Mouse (Mus musculus): ENCODE results near the gene Gatb.
"Not testable (repeated sequence)": the region's sequence is repeated elsewhere in the genome, so short reads cannot be mapped to it uniquely, and the experiment has no call there.

The Gatb gene

GRCm38 (mm10) chr3:85573864-85574830, at the start of gene Gatb:
Gene Gatb, plus strand, starts transcription at chr3:85574119.
- DNase-seq (ENCODE audit: low read depth, low spot score) = peak; percentile 98

DNA sequence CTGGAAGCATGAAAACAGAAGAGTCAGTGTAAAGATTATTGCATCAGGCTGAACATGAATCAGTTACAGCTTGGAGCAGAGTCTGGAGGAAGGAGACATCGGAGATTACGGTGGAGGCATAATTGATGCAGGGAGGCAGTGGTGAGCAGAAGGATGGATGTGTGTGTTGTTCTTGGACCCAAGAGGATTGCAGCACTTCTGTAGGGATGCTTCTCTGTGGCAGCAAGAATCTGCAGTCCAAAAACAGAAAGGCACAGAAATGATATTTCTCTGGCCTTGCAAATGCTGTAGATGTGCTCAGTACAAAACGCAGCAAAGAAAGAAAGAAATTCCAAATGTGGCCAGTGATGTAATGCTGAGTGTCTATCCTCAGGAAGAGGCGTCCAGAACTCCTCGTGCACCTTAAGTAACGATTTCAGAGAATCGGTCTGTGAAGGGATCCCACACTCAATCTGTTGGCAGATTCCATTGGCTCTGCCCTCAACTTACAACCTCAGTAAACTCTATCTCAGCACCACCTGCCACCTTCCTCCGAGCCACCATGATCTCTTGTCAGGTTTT, 43.2 kb upstream of the Gatb start:
- DNase-seq (ENCODE audit: low read depth, low spot score) = no peak

DNA sequence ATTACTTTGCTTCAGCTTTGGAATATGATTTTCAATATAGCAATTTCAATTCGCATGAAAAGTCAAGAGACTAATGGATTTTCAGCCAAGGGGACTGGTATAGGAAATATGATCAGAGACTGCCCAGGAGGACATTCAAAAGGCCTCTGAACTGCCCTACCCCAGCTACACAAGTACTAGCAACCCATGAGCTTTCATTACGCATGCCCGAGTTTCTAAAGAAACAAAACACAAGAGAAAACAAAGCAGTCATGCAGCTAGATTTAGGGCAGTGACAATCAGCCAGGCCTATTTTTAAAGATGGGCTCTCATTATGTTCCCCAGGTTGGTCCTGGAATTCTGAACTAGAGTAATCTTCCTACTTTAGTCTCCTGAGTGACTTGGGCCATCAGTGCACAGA, 41.5 kb upstream of the Gatb start:
- DNase-seq (ENCODE audit: low read depth, low spot score) = no peak

DNA sequence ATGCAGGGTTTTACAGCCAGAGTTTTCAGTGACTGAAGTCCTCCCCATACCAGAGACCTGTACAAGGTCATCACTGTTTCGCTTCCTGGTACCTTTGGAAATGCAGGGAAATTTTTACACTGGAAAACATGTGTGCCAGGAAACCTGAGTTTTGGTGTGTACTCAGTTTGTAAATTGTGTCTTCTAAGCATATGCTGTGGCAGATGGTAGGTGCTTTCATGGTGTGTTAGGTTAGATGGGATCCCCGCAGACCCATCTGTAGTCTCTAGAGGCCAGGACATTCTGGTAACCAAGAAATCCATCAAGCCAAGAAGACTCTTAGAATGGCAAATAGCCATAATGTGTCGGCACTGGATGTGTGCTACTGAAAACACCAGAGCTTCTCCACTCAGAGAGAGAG, 38.9 kb upstream of the Gatb start:
- no peak for DNase-seq (ENCODE audit: low read depth, low spot score)

- DNase-seq (ENCODE audit: low read depth, low spot score) = no peak
Measured at GRCm38 (mm10) chr3:85535621-85536520, 38.0 kb upstream of the Gatb start.

- DNase-seq (ENCODE audit: low read depth, low spot score) = no peak
Measured at GRCm38 (mm10) chr3:85542765-85543164, 31.2 kb upstream of the Gatb start.

DNA sequence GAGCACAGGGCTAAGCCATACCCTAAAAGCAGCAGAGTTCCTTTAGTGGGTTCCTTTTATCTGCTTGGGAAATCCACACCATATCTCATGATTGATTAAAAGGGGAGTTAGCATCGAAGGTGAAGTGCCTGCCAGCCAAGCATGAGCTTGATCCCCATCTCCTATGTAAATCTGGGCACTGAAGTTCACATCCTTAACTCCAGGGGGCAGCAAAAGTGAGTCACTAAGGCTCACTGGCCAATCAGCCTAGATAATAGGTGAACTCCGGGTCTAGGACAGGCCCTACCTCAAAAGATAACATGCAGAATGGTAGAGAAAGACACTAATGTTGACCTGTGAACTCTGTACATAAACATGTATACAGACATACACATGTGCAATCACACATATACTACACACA, 30.3 kb upstream of the Gatb start:
- no peak for DNase-seq (ENCODE audit: low read depth, low spot score)

DNA sequence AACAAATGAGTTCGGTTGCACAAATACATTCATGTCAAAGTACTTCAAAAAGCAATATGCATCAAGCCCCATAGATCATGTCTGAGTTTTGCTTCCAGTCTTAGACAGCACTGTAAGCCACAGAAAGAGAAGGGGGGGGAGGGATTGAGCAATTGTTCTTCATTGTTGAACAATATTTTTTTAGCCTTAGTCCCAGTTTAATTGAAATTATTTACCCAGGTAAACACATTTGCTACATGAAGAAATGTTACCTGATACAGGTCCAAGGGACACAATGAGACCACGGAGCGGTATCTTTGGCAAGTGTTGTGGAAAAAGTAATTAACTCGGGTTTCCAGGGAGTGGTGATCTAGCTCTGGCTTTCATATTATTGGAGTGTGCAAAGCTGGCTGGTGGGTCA, 23.6 kb upstream of the Gatb start:
- no peak for DNase-seq (ENCODE audit: low read depth, low spot score)

GRCm38 (mm10) chr3:85551352-85551751, 22.6 kb upstream of the Gatb start:
- DNase-seq (ENCODE audit: low read depth, low spot score) = no peak

- DNase-seq (ENCODE audit: low read depth, low spot score) = no peak
Measured at GRCm38 (mm10) chr3:85553731-85554277, 20.1 kb upstream of the Gatb start.

DNA sequence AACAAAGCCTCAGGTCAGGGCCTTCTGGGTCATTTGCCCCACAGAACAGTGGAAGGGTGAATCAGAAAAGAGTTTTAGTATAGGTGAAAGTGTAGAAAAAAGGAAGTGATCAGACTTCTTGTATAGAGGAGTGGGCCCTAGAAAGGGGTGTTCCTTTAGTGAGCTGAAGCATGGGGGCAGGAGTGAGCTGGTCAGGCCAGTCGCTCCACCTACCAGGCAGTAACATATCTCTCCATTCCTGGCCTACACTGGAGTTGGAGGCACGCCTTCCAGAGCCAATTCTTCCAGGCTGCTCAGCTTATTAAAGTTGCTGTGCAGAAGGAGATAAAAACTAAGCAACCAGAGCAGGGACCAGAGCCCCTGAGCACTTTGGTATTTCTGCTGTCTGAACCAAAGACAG, 9.3 kb upstream of the Gatb start:
- DNase-seq (ENCODE audit: low read depth, low spot score) = no peak

DNA sequence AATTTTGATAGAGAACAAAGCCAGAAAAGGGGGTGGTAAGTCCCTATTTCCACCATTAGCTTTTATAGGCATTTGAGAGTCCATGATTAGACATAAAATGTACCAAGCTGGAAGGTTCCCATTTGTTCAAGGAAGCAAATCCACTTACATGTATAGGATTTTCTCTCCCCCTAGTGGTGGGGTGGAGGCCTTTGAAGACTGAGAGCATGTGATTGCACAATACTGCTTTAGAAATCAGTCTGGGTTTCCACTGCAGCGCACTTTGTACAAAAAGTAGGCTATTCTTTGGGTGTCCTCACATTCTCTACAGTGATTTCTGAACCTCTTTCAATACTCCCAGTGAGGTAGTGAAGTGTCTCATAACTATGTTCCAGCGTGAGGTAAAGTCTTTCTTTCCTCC, 2.6 kb upstream of the Gatb start:
- DNase-seq (ENCODE audit: low read depth, low spot score) = peak; percentile 21

DNA sequence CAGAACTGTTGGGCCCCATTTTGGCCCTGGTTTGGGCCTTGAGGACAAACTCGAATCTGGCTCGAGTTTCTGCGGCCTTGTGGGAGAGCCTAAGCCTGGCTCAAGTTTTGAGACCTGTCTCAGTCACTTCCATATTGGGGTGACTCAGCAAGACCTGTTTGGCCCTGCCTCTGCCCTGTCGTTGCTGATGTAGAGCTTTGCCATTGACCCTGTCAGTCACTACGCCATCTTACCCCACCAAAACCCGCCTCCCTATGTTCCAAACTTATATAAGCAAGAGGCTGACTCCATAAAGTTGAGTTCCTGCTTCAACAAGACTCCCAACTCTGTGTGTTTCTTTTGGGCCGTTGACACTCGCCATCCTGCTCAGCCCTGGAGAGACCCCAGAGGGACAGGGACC, 1.4 kb upstream of the Gatb start:
- not testable (repeated sequence) for DNase-seq (ENCODE audit: low read depth, low spot score)

- DNase-seq (ENCODE audit: low read depth, low spot score) = no peak
Measured at GRCm38 (mm10) chr3:85573216-85573863, 579 bp upstream of the Gatb start.

DNA sequence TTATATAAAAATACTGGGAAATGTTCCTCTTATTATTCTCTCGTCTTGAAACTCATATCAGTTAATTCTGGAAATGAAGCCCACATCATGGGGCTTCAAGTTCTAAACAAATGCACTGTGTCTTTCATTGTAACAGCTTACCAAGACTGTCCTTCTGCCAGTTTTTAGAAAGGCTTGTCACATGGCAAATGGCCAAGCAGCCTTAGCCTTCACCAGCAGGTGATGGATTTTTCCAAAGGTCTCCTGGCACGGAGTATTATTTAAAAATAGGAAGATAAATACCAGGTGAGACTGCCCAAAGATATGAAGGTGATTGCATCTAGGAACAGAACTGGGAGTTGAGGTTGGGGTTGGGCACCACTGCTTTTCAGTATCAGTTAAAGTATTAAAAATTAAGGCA, 8.8 kb downstream of the Gatb start:
- no peak for DNase-seq (ENCODE audit: low read depth, low spot score)

- no peak for DNase-seq (ENCODE audit: low read depth, low spot score)
Measured at GRCm38 (mm10) chr3:85583194-85583593, 9.3 kb downstream of the Gatb start.

DNA sequence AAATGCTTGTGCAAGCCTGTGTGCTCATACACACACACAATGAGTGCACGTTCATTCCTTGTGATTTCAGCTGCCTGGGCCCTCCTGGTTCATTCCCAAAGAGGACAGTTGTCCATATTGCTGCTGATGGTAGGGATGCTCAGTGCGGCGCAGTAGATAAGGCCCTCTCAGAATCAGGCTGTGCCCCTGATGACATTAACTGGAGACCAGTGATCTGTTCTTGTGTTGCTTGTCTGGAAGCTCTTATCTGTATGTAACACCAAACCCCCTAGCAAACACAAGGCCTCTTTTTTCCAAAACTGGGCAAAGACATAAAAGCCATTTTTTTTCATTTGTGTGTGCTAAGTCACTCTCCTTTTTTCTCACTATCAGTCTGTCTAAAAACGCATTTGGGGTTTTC, 11.0 kb downstream of the Gatb start:
- no peak for DNase-seq (ENCODE audit: low read depth, low spot score)

DNA sequence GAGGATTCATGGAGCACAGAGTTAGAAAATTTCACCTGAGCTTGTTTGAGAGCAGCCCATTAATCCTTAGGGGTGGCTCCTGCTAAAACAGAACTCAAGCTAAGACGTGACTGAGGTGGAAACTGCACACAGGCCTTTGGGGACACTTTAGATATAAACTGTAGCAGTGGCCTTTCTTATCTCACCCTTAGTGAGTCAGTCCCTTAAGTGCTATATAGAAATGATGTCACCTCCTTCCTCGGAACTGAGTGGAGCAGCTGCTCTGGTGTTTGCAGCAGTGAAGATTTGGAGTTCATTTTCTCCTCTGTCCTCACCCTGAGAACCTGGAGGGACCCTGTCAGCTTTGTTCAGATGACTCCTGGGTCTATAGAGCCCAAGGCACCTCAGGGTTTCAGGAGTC, 14.8 kb downstream of the Gatb start:
- DNase-seq (ENCODE audit: low read depth, low spot score) = no peak

DNA sequence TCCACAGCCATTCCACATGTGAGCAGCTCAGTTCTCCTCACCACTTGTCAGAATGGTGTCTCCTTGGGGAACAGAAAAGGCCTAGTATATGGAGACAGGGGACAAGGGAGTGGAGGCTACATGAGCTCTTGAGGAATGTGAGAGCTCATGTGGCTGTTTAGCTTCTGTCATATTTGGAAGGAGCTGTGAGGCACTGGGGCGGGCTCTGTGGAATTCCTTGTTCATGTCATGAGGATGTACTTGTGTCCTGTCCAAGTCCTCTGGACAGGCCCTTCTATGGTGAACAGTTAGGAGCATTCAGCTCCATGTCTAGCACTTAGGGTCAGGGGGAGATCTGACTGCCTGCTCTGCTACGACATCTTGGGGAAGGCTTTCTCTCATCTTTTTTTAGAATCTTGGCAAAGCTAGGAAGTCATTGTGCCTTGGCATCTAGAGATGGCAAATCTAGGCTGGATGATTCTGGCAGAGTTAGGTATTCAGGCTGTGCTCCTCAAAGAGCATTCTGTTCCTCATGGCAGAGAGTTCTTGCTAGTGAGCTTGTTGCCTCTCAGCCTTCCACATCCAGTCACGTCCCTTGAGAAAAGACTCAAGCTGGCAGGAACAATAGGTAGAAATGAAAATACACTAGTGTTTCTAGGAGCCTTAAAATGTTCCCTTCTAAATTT, 16.3 kb downstream of the Gatb start:
- DNase-seq (ENCODE audit: low read depth, low spot score) = no peak

DNA sequence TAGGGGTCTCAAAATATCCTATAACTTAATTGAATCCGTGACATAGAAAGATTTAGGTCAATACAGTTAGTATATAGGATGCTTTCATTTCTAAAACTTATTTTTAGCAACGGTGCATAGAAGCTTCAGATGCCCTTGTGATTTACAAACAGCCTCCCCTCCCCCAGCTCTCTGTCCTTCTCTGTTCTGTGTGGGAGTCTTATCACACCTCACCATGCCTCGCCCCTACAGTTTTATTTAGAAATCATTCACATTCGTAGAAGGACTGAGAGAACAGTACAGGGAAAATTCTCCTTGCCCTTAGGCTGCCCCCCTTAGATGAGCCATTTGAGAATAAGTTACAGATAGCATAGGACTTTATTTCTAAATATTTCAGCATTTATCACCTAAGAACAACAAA, 18.1 kb downstream of the Gatb start:
- no peak for DNase-seq (ENCODE audit: low read depth, low spot score)
